Mouse (Mus musculus): ENCODE data around the gene Glb1. TPM values are rescaled to one million over a fixed set of nuclear protein-coding genes. Genes with fewer than 3 reads are reported as not detected.

The Glb1 gene
- polyA plus RNA-seq, 1 experiment from 2014 or later = 58.4 TPM

Other genes with a start within 250 kb of the Glb1 start
- not detected in 2 replicates for gene Bcl2a1c, start 70.9 kb upstream of the Glb1 start, polyA plus RNA-seq (2015; fragmentation: Nextera tagmentation; extraction: Ambion mirVana)
- gene Crtap, start 10.4 kb upstream of the Glb1 start, polyA plus RNA-seq (2015; fragmentation: Nextera tagmentation; extraction: Ambion mirVana) = 128 and 138 TPM in 2 replicates
- gene Tmppe, start within 50 bp of the Glb1 start, polyA plus RNA-seq (2015; fragmentation: Nextera tagmentation; extraction: Ambion mirVana) = 11.0 and 12.5 TPM in 2 replicates
- gene Ccr4, start 103.8 kb downstream of the Glb1 start, polyA plus RNA-seq (2015; fragmentation: Nextera tagmentation; extraction: Ambion mirVana) = 0.55 and 0.78 TPM in 2 replicates
- gene C130032M10Rik, start 114.6 kb downstream of the Glb1 start, polyA plus RNA-seq (2015; fragmentation: Nextera tagmentation; extraction: Ambion mirVana) = 0.58 and 0.62 TPM in 2 replicates
- 0.87 and 1.00 TPM in 2 replicates for gene Trim71, start 163.3 kb downstream of the Glb1 start, polyA plus RNA-seq (2015; fragmentation: Nextera tagmentation; extraction: Ambion mirVana)
- 66.3 and 68.7 TPM in 2 replicates for gene Cnot10, start 239.1 kb downstream of the Glb1 start, polyA plus RNA-seq (2015; fragmentation: Nextera tagmentation; extraction: Ambion mirVana)